Mouse (Mus musculus): ENCODE measurements at regions not wholly inside any gene's neighbourhood (a gene's known extent, or its start where the extent isn't known, plus 50 kb on each side); places are given as distances from the start of the nearest gene placed in this dataset.

- TF ChIP-seq CTCF (IDR thresholded peaks at IDR 0.05; ENCODE audit: low read depth) (no peak), EP300 (IDR thresholded peaks at IDR 0.05; ENCODE audit: low read depth) (no peak)
Observed at GRCm38 (mm10) chr19:52861576-52861975, 178.4 kb downstream of the Xpnpep1 start.
